Mouse (Mus musculus) cerebellum, postnatal 4 days (tissue): ENCODE results near the gene Rpl35a.
A peak's percentile ranks its signal among the peaks of the same experiment; 100 is the strongest.
"Not testable (repeated sequence)": the region's sequence is repeated elsewhere in the genome, so short reads cannot be mapped to it uniquely, and the experiment has no call there.

ENCODE experiments used
- DNase-seq, 2 experiments: peaks; one replicate each; pipeline ENCODE4 v3.0.0; 2022; ENCODE audit warnings: low spot score in 2 of 2, mixed read lengths in 1 of 2

Rpl35a gene

GRCm38 (mm10) chr16:33056095-33056785, at the start of gene Rpl35a, which contains the start of gene Iqcg:
Rpl35a (plus strand) TSS chr16:33056453.
Iqcg (minus strand) TSS chr16:33056218.
- peak; percentile 76 to 88 for DNase-seq

- DNase-seq: no peak
Measured at GRCm38 (mm10) chr16:33006888-33007287, 49.4 kb upstream of the Rpl35a start.

DNA sequence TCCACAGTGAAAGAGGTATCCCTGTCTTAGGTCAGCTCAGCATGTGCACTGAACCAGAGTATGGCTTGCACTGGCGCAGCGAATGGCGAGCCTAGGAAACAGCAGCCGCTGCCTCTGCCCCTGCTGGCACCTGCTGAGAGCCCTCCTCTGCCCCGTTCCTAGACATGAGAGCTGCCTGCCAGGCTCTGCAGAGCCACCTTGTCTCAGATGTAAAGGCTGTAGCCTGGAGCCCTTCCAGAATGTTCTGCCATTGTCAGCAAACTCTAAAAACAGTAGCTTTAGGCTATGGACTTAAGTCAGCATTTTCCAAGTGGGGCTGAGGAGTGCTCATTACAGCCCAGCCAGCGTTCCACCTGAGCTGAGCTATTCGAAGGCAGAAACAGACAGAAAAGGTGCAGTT, 48.8 kb upstream of the Rpl35a start:
- no peak for DNase-seq

DNA sequence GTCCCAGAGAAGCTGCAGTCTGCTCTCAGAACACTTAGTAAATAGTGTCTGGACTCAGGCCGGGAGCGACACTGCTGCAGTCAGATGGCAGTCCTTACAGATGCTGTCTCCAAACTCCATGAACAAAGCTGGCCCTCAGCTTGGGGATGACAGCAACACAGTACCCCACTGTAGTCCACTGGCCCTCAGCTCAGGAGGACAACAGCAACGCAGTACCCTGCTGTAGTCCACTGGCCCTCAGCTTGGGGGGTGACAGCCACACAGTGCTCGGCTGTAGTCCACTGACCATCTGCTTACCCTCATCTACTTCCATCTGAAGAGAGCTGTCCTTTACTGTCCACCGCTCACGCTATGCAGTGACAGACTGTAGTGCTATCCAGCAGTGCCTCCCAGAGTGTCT, 46.1 kb upstream of the Rpl35a start:
- no peak for DNase-seq

DNA sequence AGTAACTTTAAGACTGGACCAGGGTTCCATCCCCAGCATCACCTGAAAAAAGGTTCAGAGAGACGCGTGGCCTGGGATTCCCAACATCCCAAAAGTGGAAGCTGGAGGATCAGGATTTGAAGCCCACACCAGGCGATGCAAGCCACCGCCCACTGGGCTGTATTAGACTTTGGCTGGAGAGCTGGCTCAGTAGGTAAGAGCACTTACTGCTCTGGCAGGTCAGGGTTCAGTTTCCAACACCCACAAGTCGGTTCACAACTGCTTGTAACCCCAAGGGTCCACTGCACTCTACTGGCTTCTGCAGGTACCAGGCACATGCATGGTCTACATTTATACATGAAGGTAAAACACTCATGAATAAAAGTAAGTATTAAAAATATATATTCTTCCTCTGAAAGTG, 42.5 kb upstream of the Rpl35a start:
- no peak for DNase-seq

GRCm38 (mm10) chr16:33014921-33015320, 41.3 kb upstream of the Rpl35a start:
- no peak for DNase-seq

GRCm38 (mm10) chr16:33015396-33015907, 40.8 kb upstream of the Rpl35a start:
- DNase-seq: no peak

DNA sequence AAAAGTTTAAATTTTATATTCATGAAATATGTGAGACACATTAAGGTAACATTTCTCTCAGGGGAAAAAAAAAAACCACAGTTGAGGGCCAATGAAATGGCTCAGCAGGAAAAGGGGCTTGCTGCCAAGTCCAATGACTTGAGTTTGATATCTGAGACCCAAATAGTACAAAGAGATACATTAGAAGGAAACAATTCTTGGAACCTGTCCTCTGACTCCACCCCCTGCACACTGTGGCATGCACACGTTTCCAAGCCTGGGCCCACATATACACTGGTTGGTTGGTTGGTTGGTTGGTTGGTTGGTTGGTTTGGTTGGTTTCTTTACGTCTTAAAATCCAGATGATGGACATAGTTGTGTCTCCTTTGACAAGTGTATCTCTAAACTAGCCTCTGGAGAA, 40.3 kb upstream of the Rpl35a start:
- DNase-seq: no peak

- no peak for DNase-seq
Measured at GRCm38 (mm10) chr16:33017677-33018349, 38.4 kb upstream of the Rpl35a start.

DNA sequence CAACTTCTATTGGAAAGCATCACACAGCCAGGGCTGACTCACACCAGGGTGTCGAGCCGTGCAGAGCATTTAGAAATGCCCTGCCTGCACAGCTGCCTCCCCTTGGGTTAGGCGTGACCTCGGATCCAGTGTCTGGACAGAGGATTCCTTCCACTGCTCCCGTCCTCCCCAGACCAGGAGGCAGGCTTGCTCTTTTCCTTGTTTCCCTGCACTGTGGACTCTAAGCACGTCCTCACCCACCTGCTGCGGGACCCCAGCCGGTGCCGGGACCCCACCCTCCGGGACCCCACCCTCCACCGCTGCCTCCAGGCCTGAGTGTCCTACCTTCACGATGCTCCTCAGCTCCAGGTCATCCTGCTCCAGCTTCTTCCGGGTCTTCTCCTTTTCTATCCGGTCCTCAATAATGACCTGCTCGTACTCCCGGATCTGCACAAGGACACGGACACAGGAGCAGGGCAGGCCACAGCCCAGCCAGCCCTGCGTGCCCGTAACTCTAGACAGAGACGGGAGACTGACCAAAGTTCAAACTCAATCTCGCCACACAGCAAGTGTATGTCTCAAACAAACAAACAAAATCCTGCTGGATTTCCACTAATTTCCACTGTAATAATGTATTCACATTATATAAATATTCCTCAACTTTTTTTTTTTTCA, 37.0 kb upstream of the Rpl35a start:
- DNase-seq: no peak

- DNase-seq: no peak
Measured at GRCm38 (mm10) chr16:33021381-33021780, 34.9 kb upstream of the Rpl35a start.

DNA sequence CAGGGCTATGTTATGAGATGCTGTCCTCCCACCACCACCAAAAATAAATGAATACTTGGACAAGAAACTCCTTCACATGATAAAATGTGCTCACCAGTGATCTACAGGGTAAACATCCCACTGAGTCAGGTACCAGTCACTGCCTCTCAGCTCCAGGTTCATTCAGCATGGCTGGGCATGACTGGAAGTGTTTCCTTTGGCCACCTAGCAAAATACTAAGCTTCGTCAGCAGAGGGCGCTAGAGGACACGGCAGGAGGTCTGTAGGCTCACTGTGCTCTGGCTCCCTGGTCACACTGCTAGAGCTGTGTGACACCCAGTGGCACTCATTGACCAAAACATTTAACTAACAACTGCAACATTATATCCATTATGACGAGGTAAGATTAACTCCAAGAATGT, 32.5 kb upstream of the Rpl35a start:
- DNase-seq: peak; percentile 65 to 73

- DNase-seq: no peak
Measured at GRCm38 (mm10) chr16:33024456-33025104, 31.7 kb upstream of the Rpl35a start.

GRCm38 (mm10) chr16:33026357-33026756, 29.9 kb upstream of the Rpl35a start:
- no peak for DNase-seq

GRCm38 (mm10) chr16:33036006-33036405, 20.2 kb upstream of the Rpl35a start:
- no peak for DNase-seq

DNA sequence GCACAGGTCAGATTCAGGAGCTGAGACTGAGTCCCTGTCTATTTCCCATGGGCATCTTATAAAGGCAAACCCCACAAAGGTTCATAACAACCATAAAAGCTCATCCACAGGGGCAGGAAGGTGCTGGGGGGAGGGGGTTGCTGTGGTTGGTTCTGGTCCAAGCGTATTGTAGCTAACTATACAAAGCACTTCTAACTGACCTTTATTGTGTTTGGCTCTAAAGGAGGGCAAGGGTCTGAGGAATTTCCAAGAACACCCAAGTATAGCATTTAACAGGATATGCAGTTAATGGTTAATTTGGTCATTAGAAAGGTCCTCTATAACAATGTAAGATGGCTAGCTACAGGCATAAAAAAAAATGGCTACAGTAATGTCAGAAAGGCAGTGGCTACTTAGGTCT, 13.6 kb upstream of the Rpl35a start:
- DNase-seq: no peak

- DNase-seq: no peak
Measured at GRCm38 (mm10) chr16:33043268-33043667, 13.0 kb upstream of the Rpl35a start.

- DNase-seq: no peak
Measured at GRCm38 (mm10) chr16:33048004-33048403, 8.2 kb upstream of the Rpl35a start.

- no peak for DNase-seq
Measured at GRCm38 (mm10) chr16:33048686-33049085, 7.6 kb upstream of the Rpl35a start.

GRCm38 (mm10) chr16:33049809-33050208, 6.4 kb upstream of the Rpl35a start:
- no peak for DNase-seq

DNA sequence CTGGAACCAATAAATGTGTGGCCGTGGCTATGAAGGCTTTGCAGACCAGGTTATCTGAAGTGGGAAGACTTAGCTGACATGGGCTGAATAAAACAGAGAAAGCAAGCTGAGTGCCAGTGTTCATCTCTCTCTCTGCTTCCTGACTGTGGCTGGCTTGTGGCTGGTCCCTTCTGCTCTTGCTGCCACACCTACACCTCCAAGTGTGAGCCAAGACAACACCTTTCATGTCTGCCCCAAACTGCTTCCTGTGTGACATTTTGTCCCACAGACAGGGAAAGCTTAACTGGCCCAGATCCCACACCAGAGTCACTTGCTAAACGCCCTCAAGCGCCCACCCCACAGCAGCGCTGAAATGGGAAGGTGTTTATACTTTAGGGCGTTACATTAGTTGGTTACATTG, 3.1 kb upstream of the Rpl35a start:
- no peak for DNase-seq

DNA sequence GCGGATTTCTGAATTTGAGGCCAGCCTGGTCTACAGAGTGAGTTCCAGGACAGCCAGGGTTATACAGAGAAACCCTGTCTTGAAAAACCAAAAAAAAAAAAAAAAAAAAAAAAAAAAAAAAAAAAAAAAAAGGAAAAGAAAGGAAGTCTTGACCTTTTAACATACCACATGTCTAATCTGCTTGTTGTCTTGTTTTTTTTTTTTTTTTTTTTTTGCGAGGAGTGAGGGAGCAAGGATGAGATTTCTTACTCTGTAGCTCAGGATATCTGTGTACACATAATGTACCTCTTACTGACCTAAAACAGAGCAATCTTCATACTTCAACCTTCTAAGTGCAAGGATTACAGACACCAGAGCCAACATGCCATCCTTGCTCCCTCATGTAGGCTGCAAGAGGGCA, 1.3 kb upstream of the Rpl35a start:
- not testable (repeated sequence) for DNase-seq
